Mouse (Mus musculus) embryonic facial prominence, embryonic 14.5 days (tissue): Measurements from ENCODE around the gene Prok1. TPM values are rescaled to one million over a fixed set of nuclear protein-coding genes. Genes with fewer than 3 reads are reported as not detected.

Experiments used
- ATAC-seq: fragments of 200-750 bp; cut with Nextera tagmentation; 2 replicates; pipeline ENCODE4 v1.8.0; 2017; ENCODE audit warnings: low read depth, moderate number of reproducible peaks, moderate TSS enrichment
- DNase-seq: peaks from one replicate; pipeline ENCODE4 v3.0.0-alpha.2; 2015; ENCODE audit warnings: low spot score
- H3K27ac ChIP-seq: fragments of 300-500 bp; sonication (generic); replicated peaks from 2 replicates; pipeline ENCODE4 v1.5.1; 2014; ENCODE audit warnings: low read depth, mild to moderate bottlenecking, low read length, moderate library complexity
- H3K27me3 ChIP-seq: fragments of 300-500 bp; sonication (generic); replicated peaks from 2 replicates; pipeline ENCODE4 v1.6.1; 2014; ENCODE audit warnings: low read length; ENCODE audit not compliant: control insufficient read depth, insufficient read depth
- H3K36me3 ChIP-seq: fragments of 300-500 bp; sonication (generic); 2 replicates; pipeline ENCODE4 v1.6.1; 2014; ENCODE audit warnings: low read length, mixed read lengths; ENCODE audit not compliant: control insufficient read depth, insufficient read depth
- H3K4me1 ChIP-seq: fragments of 300-500 bp; sonication (generic); 2 replicates; pipeline ENCODE4 v1.6.1; 2014; ENCODE audit warnings: antibody characterized with exemption, low read length; ENCODE audit not compliant: control insufficient read depth, insufficient read depth
- H3K4me2 ChIP-seq: fragments of 300-500 bp; sonication (generic); 2 replicates; pipeline ENCODE4 v1.6.1; 2014; ENCODE audit warnings: low read depth, mild to moderate bottlenecking, low read length, moderate library complexity, mixed read lengths
- H3K4me3 ChIP-seq: fragments of 300-500 bp; sonication (generic); 2 replicates; pipeline ENCODE4 v1.5.1; 2014; ENCODE audit warnings: low read depth, mild to moderate bottlenecking, low read length
- H3K9ac ChIP-seq: fragments of 300-500 bp; sonication (generic); 2 replicates; pipeline ENCODE4 v1.6.1; 2014; ENCODE audit warnings: low read depth, mild to moderate bottlenecking, low read length, moderate library complexity, mixed read lengths
- H3K9me3 ChIP-seq: fragments of 300-500 bp; sonication (generic); 2 replicates; pipeline ENCODE4 v1.6.1; 2016; ENCODE audit warnings: low read length; ENCODE audit not compliant: control insufficient read depth
- WGBS: fragments of 180-500 bp; shearing (Covaris S2); extraction: QIAGEN DNeasy Blood & Tissue Kit; methylation state at CpG from one replicate; pipeline ENCODE4 v1.1.7; 2014; 5-methylcytosine and 5-hydroxymethylcytosine counted together
- polyA plus RNA-seq: library from polyadenylated mRNA; unstranded; fragments of >200 nt; fragmentation: Nextera tagmentation; extraction: Ambion mirVana; gene quantifications from 2 replicates; pipeline ENCODE4 v1.2.1, GENCODE M21; 2014

Prok1 gene
- polyA plus RNA-seq, 1 experiment from 2014 or later: not detected

GRCm38 (mm10) chr3:107216400-107217100 lies 23.0 kb downstream of the Prok1 start:
- DNase-seq: no peak
- no peaks in the 10 kb centered on the region for H3K4me1 ChIP-seq
- 72% methylated on average over 8 of the region's 8 CpGs for WGBS
- no peak overlapping the region for H3K9ac ChIP-seq
- no peak overlapping the region for H3K4me2 ChIP-seq
- no peaks in the 10 kb centered on the region for H3K9me3 ChIP-seq
- no peak overlapping the region for H3K4me3 ChIP-seq
- no peaks in the 10 kb centered on the region for H3K36me3 ChIP-seq
- no peak for ATAC-seq
- no peaks in the 10 kb centered on the region for H3K27me3 ChIP-seq
- no peak overlapping the region for H3K27ac ChIP-seq

DNA sequence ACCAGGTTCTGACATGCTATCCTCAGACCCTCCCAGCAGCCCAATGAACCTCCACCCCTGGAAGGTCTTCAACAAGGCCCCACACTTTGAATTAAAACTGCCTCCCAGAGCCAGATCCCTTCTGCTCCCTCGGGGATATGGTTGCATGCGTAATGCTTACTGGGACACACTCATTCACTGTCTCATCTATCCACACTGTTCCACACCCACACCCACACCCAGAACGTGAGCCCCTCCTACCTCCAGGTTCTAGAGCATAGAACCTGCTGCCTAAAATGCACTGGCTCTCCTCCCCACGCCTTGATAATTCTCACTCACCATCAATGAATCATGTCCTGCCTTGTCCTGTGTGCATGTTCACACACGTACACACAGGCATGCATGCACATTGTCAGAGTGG lies 24.9 kb downstream of the Prok1 start:
- ATAC-seq: no peak
- Histone ChIP-seq H3K36me3 (no peaks in the 10 kb centered on the region), H3K4me2 (no peak overlapping the region), H3K4me1 (no peaks in the 10 kb centered on the region), H3K27ac (no peak overlapping the region), H3K27me3 (no peaks in the 10 kb centered on the region), H3K9ac (no peak overlapping the region), H3K9me3 (no peaks in the 10 kb centered on the region), H3K4me3 (no peak overlapping the region)
- DNase-seq: no peak
- WGBS: 75% methylated on average over 5 of the region's 5 CpGs

GRCm38 (mm10) chr3:107207625-107208253 lies 31.8 kb downstream of the Prok1 start:
- Histone ChIP-seq H3K9ac (no peak overlapping the region), H3K4me2 (no peak overlapping the region), H3K36me3 (no peaks in the 10 kb centered on the region), H3K9me3 (no peaks in the 10 kb centered on the region), H3K27ac (no peak overlapping the region), H3K27me3 (no peaks in the 10 kb centered on the region), H3K4me1 (no peaks in the 10 kb centered on the region), H3K4me3 (no peak overlapping the region)
- WGBS: 66% methylated on average over 7 of the region's 7 CpGs
- no peak for DNase-seq
- ATAC-seq: no peak

- no peak for ATAC-seq
- no peaks in the 10 kb centered on the region for H3K27me3 ChIP-seq
- no peak overlapping the region for H3K9ac ChIP-seq
- DNase-seq: no peak
- no peak overlapping the region for H3K4me2 ChIP-seq
- no peaks in the 10 kb centered on the region for H3K36me3 ChIP-seq
- H3K9me3 ChIP-seq: no peaks in the 10 kb centered on the region
- no peak overlapping the region for H3K4me3 ChIP-seq
- no peaks in the 10 kb centered on the region for H3K4me1 ChIP-seq
- WGBS: 36% methylated on average over 4 of the region's 4 CpGs
- no peak overlapping the region for H3K27ac ChIP-seq
Measured at GRCm38 (mm10) chr3:107206490-107207150, 32.9 kb downstream of the Prok1 start.

DNA sequence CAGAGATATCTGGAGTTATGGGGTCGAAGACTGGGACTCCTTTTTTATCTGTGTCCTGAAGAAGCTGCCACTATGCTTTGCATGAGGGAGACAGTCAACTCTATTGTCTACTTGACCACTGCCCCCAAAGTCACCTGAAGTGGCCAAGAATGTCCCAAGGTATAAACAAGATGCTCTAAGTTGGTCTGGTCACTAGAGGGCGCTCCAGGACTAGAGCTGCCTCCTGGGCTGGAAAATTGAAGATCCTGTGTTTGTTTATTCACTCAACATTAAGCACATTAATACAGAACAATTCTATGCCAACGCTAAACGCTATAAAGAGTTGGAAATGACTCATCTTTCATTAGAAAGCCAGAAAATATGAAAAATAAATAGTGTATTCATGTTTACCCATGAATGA lies 33.5 kb downstream of the Prok1 start:
- Histone ChIP-seq H3K4me2 (no peak overlapping the region), H3K4me1 (no peaks in the 10 kb centered on the region), H3K9me3 (no peaks in the 10 kb centered on the region), H3K9ac (no peak overlapping the region), H3K36me3 (no peaks in the 10 kb centered on the region), H3K27me3 (no peaks in the 10 kb centered on the region), H3K27ac (no peak overlapping the region), H3K4me3 (no peak overlapping the region)
- no peak for ATAC-seq
- peak; percentile 63 for DNase-seq
- 16% methylated on average over 4 of the region's 4 CpGs for WGBS

DNA sequence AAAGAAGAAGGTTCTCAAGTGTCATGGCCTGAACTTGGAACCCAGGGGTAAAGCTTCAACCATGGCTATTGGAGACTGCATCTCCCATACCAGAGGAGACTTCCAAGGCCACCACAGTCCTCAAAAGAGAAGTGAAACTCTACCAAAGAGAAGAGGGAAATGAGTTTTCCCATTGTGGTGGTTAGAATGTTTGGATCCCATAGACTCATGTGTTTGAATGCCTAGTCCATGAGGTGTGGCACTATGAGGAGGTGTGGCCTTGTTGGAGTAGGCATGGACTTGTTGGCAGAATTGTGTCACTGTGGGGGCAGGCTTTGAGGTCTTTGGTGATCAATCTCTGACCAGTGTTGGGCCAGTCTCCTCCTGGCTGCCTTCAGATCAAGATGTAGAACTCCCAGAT lies 34.3 kb downstream of the Prok1 start:
- H3K4me1 ChIP-seq: no peaks in the 10 kb centered on the region

GRCm38 (mm10) chr3:107204413-107204812 lies 35.1 kb downstream of the Prok1 start:
- ATAC-seq (no peak), DNase-seq (no peak)
- WGBS: 86% methylated on average over 3 of the region's 3 CpGs
- no peaks in the 10 kb centered on the region for H3K4me1 ChIP-seq
- no peaks in the 10 kb centered on the region for H3K27me3 ChIP-seq
- no peak overlapping the region for H3K9ac ChIP-seq
- H3K4me3 ChIP-seq: no peak overlapping the region
- H3K27ac ChIP-seq: no peak overlapping the region
- no peaks in the 10 kb centered on the region for H3K36me3 ChIP-seq
- no peaks in the 10 kb centered on the region for H3K9me3 ChIP-seq
- no peak overlapping the region for H3K4me2 ChIP-seq

More for the DNA sequence above, 34.3 kb downstream of the Prok1 start:
- ATAC-seq (no peak), DNase-seq (no peak)
- Histone ChIP-seq H3K27me3 (no peaks in the 10 kb centered on the region), H3K9ac (no peak overlapping the region), H3K36me3 (no peaks in the 10 kb centered on the region), H3K4me2 (no peak overlapping the region), H3K9me3 (no peaks in the 10 kb centered on the region), H3K27ac (no peak overlapping the region), H3K4me3 (no peak overlapping the region)

DNA sequence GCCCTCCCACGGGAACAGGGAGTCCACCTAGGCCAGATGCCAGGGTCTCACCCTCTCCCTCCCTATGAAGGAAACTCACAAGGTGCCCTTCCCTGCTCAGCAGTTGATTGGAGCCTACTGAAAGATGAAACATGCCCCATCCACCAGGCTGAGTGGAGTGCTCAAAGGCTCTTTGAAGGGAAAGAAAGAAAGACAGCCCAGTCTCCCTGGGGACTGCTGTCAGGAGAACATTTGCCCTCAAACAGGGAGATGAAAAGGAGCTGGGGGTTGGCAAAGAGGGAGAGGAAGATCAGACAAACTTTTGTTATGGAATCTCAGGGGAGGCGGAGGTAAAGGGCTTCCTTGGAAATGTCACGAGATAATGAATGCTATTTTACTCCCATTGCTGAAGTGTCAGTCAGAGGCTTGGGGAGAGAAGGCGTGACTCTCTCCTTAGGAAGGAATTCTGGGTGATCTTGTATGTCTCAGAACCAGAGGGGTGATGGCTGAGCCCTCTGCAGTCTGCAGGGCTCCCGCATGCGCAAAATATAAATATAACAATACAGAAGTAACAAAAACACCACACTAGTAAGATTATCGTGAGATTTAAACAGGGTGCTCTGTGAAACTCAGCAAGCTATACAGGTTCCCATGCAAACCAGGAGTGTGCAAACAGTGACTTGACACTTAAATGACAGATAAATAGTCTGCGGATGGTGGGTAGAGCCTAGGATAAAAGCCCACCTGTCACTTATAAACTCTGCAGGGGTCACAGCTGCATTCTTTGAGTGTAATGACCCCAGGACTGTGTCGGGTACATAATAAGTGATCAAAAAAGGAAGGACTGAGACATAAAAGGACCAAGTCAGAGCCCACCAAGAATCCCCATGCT lies 38.0 kb downstream of the Prok1 start:
- WGBS: 34% methylated on average over 9 of the region's 9 CpGs
- no peaks in the 10 kb centered on the region for H3K4me1 ChIP-seq
- ATAC-seq: no peak
- no peaks in the 10 kb centered on the region for H3K27me3 ChIP-seq
- no peaks in the 10 kb centered on the region for H3K9me3 ChIP-seq
- no peaks in the 10 kb centered on the region for H3K36me3 ChIP-seq
- no peak for DNase-seq
- no peak overlapping the region for H3K4me2 ChIP-seq
- H3K27ac ChIP-seq: no peak overlapping the region
- H3K4me3 ChIP-seq: no peak overlapping the region
- H3K9ac ChIP-seq: no peak overlapping the region
